Mouse (Mus musculus): ENCODE measurements around the gene 2010005H15Rik. TPM values are rescaled to one million over a fixed set of nuclear protein-coding genes. Genes with fewer than 3 reads are reported as not detected.

Gene 2010005H15Rik
- polyA plus RNA-seq (2017; shearing (Covaris generic)), result not detected

GRCm38 (mm10) chr16:36221168-36221567 lies at the start of gene 2010005H15Rik:
Gene 2010005H15Rik (plus strand): TSS chr16:36221468.

DNA sequence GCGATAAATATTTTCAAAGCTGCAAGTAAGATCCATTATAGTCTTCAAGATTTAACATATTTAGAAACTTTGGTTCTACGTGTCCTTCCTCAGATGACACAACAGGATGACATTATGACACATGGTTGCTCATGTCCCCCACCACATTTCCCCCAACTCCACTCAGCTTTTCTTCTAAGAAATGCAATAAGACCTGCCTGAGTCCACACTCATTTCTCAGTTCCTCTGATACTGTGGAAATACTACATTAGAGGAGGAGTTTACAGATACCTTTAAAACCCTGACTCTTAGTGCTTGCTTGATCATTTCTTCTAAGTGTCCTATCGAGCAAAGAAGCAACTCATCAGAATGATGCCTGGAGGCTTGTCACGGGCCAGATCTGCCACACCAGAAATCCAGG lies 37.4 kb upstream of the 2010005H15Rik start, which contains the start of gene Gm5483:
Gm5483 (plus strand) TSS at position 301 of the 400 bp plus-strand sequence.

GRCm38 (mm10) chr16:36209967-36210453 lies 11.3 kb upstream of the 2010005H15Rik start, which contains the start of gene Gm5416:
Gene Gm5416 (plus strand): TSS chr16:36210403.

DNA sequence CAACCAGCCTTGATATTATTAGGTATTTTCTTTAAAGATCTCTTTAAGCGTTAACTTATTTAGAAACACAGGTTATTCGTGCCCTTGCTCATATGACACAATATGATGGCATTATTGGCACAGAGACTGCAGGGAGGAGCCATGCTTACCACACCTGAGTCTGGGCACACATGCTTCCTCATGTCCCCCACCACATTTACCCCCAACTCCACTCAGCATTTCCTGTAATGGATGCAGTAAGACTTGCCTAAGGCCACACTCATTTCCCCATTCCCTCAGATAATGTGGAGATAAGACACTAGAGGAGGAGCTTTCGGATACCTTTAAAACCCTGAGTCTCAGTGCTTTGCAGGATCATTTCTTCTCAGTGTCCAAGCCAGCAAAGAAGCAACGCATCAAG lies 55.5 kb downstream of the 2010005H15Rik start, which contains the start of gene Stfa1:
Stfa1 (plus strand) TSS at position 156 of the 400 bp plus-strand sequence.

Other genes with a start within 250 kb of the 2010005H15Rik start
- gene Kpna1, start 242.7 kb upstream of the 2010005H15Rik start, polyA plus RNA-seq (2017; shearing (Covaris generic)), result 165 TPM
- gene Wdr5b, start 180.3 kb upstream of the 2010005H15Rik start, polyA plus RNA-seq (2017; shearing (Covaris generic)), result 1.9 TPM
- 42.0 TPM for gene Fam162a, start 149.9 kb upstream of the 2010005H15Rik start, polyA plus RNA-seq (2017; shearing (Covaris generic))
- 31.6 TPM for gene Ccdc58, start 149.8 kb upstream of the 2010005H15Rik start, polyA plus RNA-seq (2017; shearing (Covaris generic))
- not detected for gene Csta1, start 90.2 kb upstream of the 2010005H15Rik start, polyA plus RNA-seq (2017; shearing (Covaris generic))
- not detected for gene Stfa2l1, start 64.7 kb upstream of the 2010005H15Rik start, polyA plus RNA-seq (2017; shearing (Covaris generic))
- not detected for gene Gm5483, start 37.3 kb upstream of the 2010005H15Rik start, polyA plus RNA-seq (2017; shearing (Covaris generic))
- gene Gm5416, start 11.1 kb upstream of the 2010005H15Rik start, polyA plus RNA-seq (2017; shearing (Covaris generic)), result not detected
- gene Stfa1, start 55.5 kb downstream of the 2010005H15Rik start, polyA plus RNA-seq (2017; shearing (Covaris generic)), result not detected
- gene BC117090, start 112.9 kb downstream of the 2010005H15Rik start, polyA plus RNA-seq (2017; shearing (Covaris generic)), result not detected
- not detected for gene BC100530, start 146.3 kb downstream of the 2010005H15Rik start, polyA plus RNA-seq (2017; shearing (Covaris generic))
- gene Stfa2, start 187.0 kb downstream of the 2010005H15Rik start, polyA plus RNA-seq (2017; shearing (Covaris generic)), result not detected
- gene Stfa3, start 233.9 kb downstream of the 2010005H15Rik start, polyA plus RNA-seq (2017; shearing (Covaris generic)), result not detected

Data from naive thymus-derived CD4-positive, alpha-beta T cell, adult 5 months (primary cell).